Mouse (Mus musculus): ENCODE results near the gene Gm17949.

Gene Gm17949

GRCm38 (mm10) chr17:56990115-56990746, 21.0 kb upstream of the Gm17949 start, which contains the start of gene Clpp:
Gene Clpp (plus strand): TSS chr17:56990305.
- peak; percentile 83 to 93 for DNase-seq (ENCODE audit: low spot score in 2 of 2)

DNA sequence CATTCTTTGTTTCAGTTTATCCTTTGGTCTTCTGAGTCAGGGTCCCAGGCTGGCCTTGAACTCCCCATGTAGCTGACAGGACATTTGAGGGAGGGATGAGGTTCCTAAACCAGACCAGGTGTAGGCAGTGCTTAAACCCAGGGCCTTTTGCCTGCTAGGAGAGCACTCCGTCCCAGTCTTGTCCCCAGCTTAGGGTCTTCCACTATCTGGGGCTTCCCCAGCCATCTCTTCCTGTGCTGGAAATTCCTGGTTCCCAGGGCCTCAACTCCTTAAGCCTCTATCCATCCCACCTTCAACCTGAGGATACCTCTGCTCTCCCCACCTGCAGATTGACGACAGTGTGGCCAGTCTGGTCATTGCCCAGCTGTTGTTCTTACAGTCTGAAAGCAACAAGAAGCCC, 20.3 kb upstream of the Gm17949 start:
- no peak for DNase-seq (ENCODE audit: low spot score in 2 of 2)

GRCm38 (mm10) chr17:56995046-56995445, 16.2 kb upstream of the Gm17949 start:
- no peak for DNase-seq (ENCODE audit: low spot score in 2 of 2)

DNA sequence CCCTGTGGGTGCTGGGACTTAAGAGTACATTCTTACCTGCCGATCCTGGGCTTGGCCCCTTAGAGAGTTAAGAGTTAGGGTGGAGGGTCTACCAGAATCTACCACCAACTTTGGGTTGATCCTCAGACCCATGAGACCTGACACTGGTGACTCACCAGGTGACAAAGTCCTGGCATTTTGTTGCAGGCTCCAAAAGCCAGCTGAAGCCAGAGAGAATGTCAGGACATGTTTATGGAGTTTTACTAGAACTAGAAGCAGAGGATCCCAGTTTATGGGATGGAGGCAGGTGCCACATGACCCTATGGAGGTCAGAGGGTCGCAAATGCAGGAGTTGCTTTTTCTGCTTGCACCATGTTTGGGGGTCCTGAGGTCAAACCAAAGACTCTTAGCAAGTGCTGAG, 14.8 kb upstream of the Gm17949 start:
- DNase-seq (ENCODE audit: low spot score in 2 of 2), result no peak

GRCm38 (mm10) chr17:56997029-56997667, 14.1 kb upstream of the Gm17949 start, which contains the start of gene Alkbh7:
Gene Alkbh7 (plus strand): TSS chr17:56997339.
- peak; percentile 88 to 90 for DNase-seq (ENCODE audit: low spot score in 2 of 2)

DNA sequence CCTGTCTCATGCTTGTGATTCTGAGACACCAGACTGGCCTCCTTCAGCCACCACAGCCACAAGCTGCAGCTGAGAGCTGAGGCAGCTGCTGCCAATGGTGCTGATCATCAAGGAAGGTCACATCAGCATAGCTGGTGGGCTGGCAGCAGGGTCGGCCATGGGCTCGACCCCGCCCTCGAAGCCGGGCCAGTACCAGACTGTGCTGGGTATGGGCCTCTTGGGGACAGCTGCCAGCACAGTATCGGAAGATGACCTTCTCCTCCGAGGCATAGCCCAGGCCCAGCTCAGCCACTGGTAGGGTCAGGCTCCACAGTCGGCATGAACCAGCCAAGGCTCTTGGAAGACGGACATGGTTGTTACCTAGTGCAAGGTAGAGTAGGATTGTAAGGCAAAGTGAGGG, 11.9 kb upstream of the Gm17949 start:
- DNase-seq (ENCODE audit: low spot score in 2 of 2), result no peak

GRCm38 (mm10) chr17:56999968-57000609, 11.2 kb upstream of the Gm17949 start, which contains the start of gene Pspn:
Gene Pspn (minus strand): TSS chr17:57000018.
- DNase-seq (ENCODE audit: low spot score in 2 of 2), result no peak

- DNase-seq (ENCODE audit: low spot score in 2 of 2), result no peak
Measured at GRCm38 (mm10) chr17:57001228-57001627, 10.0 kb upstream of the Gm17949 start.

DNA sequence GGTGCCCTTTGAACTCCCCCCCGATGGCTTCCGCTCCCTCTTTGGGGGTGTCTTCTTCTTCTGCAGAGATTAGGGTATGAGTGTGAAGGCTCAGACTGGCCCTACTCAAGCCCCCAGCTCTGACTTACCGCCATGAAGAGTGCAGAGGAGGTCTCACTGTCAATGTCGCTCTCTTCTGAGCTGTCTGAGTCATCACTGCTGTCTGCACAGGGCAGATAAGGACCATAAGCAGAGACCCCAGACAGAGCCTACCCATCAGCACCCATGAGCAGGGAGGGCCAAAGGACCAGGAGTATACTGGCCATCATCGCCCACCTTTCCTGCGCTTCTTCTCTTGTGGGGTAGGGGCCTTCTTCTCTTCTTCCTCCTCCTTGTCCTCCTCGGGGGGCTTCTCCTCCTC, 7.3 kb upstream of the Gm17949 start:
- no peak for DNase-seq (ENCODE audit: low spot score in 2 of 2)

DNA sequence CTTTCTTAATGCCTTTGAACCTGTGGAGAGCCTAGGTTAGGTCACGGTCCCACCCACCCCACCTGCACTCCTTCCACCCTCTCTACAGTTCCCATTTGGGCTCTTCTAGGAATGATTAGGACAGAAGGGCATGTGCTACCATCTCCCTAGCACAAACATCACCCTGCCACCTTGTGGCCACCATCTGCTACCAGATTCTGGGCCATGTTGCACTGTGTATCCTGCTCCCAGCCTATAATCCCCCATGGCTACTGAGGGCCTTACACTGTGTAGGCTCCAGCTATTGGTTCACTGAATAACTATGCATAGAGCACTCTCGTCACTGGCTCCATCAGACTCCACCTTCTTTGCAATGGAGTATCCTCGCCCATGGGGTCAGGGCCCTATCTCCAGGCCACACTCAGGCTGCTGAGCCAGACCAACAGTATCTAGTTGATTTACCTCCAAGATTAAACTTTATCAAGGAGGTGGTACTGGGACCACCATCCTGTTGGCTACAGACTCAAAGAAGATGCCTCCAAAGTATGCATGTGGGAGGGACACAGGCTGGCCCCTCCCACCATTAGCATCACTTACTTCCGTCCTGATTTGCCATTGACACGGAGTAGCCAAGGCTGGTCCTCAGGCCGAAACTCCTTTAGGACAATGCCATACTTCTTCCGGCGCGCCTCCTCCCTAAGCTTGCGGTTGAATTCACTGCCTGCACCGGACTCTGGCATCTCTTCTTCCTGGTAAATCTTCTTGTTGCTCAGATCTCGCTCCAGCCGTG, 3.9 kb upstream of the Gm17949 start:
- no peak for DNase-seq (ENCODE audit: low spot score in 2 of 2)

DNA sequence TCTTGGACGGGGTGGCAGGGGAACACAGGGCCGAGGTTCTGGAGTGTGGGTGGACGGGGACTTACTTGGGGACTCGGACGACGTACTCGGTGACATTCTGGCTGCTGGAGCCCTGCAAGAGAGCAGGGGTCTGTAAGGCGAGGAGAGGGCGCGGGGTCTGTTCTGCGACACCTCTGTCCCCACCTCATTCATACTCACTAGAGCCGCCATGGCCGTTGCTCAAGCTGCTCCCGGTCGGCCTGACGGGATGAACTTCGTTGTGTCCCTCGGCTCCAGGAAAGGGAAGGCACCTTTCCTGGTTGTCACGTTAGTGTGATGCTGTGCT, 396 bp upstream of the Gm17949 start:
- DNase-seq (ENCODE audit: low spot score in 2 of 2), result no peak

- DNase-seq (ENCODE audit: low spot score in 2 of 2), result no peak
Measured at GRCm38 (mm10) chr17:57012245-57012795, 1.1 kb downstream of the Gm17949 start.

GRCm38 (mm10) chr17:57019693-57020092, 8.4 kb downstream of the Gm17949 start:
- no peak for DNase-seq (ENCODE audit: low spot score in 2 of 2)

GRCm38 (mm10) chr17:57020960-57021359, 9.7 kb downstream of the Gm17949 start:
- DNase-seq (ENCODE audit: low spot score in 2 of 2), result no peak

DNA sequence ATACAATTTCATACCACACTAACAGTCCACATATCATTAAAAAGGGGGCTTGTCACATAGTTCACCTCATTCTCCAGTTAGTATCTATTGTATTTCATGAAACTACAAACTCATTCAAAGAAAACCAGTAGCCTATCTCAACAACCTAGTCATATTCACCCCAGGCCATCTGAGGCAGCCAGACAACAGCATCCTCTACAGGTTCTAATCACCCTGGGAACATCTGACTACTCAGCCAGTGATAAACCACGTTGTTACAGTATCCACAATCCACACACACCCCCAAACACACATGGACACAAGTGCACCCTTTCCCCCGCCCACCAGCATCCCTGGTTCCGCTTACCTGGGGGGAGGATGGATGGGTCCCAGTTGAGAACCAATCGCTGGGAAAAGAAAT, 16.2 kb downstream of the Gm17949 start:
- no peak for DNase-seq (ENCODE audit: low spot score in 2 of 2)

- DNase-seq (ENCODE audit: low spot score in 2 of 2), result no peak
Measured at GRCm38 (mm10) chr17:57029691-57030090, 18.4 kb downstream of the Gm17949 start.

GRCm38 (mm10) chr17:57030931-57031660, 19.8 kb downstream of the Gm17949 start, which contains the start of gene Khsrp:
Gene Khsrp (minus strand): TSS chr17:57031522.
- DNase-seq (ENCODE audit: low spot score in 2 of 2), result peak in 1 of 2 experiments; percentile 42

DNA sequence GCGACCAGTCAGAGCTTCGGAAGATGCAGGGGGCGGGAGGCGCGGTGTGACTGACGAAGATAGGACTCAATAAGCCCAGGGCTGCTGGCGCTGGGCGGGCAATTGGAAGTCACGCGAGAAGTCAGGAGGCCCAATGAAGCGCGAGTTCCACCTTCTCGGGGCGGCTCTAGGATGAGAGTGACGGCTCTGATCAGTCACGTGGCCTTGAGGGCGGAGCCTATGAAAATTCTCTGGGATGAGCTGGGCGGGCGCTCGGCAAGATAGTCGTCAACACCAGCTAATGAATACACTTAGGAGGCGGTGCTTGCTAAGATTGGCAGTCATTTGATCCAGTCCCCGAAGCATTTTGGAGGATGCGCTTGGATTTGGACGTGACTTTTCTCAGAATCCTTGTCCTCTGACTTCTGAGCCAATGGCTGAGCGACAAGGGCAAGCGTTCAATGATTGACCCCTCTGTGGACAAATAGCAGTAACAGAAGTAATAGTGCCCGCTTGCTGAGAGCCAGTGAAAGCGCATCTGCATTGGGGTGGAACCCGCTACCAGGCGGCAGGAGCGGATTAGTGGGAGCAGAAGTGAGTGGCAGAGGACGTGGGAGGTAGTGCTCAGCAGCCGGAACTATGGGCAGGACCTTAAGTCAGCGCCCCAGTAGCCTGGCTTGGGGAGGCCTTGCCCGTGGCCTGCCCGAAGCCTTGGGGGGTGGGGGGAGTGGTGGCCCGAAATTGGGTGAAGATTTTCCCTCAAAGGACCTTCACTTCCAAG, 20.6 kb downstream of the Gm17949 start:
- peak; percentile 96 to 98 for DNase-seq (ENCODE audit: low spot score in 2 of 2)

DNA sequence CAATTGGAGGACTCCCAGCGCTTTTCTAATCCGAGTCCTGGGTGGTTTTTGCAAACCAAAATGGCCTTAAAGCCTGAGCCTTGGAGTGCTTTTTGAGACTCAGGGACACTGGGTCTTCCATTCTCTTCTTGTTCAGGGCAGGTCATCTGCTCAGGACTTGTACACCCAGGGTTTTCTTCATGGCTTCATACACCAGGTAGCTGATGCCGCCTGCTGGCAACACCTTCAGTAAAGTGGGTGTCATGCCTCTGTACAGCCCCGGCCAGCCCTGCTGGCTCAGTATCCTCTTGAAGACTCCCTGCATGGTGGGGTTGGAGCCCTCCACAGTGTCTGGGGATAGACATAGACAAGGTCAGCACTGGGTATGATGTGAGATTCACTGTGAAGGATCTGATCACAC, 21.6 kb downstream of the Gm17949 start:
- no peak for DNase-seq (ENCODE audit: low spot score in 2 of 2)

DNA sequence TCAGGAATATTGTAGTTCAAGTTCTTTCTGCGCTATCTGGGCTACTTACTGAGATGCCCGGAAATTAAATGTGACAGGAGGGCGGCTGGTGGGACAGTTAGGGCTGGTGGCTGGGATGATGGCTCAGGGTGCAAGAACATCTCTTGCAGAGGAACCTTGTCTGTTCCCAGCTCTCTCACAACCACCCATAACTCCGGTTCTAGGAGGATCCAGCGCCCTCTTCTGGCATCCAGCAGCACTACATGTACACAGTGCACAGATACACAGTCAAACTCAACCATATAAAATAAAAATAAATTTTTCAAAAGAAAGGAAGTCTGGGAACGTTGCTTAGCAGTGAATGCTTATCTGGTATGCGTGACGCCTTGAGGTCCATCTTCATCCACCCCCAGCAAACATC, 27.7 kb downstream of the Gm17949 start:
- no peak for DNase-seq (ENCODE audit: low spot score in 2 of 2)

- DNase-seq (ENCODE audit: low spot score in 2 of 2), result no peak
Measured at GRCm38 (mm10) chr17:57041554-57041953, 30.3 kb downstream of the Gm17949 start, which contains the start of gene Slc25a41. Gene Slc25a41 (minus strand): TSS chr17:57041654.

Data from spleen, postnatal 14 days (tissue).